Mouse (Mus musculus): ENCODE results near the gene Plin1.

DNA sequence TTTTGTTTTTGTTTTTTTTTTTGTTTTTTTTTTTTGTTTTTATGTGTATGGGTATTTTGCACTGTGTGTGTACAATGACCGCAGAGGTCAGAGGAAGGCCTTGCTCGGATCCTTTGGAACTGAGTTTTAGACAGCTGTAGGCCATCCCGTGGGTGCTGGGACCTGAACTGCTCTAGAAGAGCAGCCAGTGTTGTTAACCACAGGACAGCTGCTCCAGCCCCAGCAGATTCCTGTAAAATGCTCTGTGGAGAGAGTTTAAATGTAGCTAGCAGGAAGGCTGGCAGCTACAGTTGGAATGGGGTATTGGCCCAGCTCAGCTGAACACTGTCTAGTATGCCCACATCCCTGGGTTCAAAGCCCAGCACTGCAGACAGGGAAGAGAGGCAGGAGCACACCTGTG is 37.0 kb upstream of the Plin1 start:
- TF ChIP-seq CTCF (IDR thresholded peaks at IDR 0.05; ENCODE audit: insufficient read depth, low read depth, low read length): no peak
- no peak for TF ChIP-seq POLR2A (IDR thresholded peaks at IDR 0.05; ENCODE audit: insufficient read depth, low read depth, low read length)
